Mouse (Mus musculus): ENCODE measurements around the gene Fbxo17. TPM values are rescaled to one million over a fixed set of nuclear protein-coding genes. Genes with fewer than 3 reads are reported as not detected.
"Not testable (repeated sequence)": the region's sequence is repeated elsewhere in the genome, so short reads cannot be mapped to it uniquely, and the experiment has no call there.

Gene Fbxo17
- 6.3 and 7.1 TPM in 2 replicates for polyA plus RNA-seq (2015; fragmentation: Nextera tagmentation; extraction: Ambion mirVana)

DNA sequence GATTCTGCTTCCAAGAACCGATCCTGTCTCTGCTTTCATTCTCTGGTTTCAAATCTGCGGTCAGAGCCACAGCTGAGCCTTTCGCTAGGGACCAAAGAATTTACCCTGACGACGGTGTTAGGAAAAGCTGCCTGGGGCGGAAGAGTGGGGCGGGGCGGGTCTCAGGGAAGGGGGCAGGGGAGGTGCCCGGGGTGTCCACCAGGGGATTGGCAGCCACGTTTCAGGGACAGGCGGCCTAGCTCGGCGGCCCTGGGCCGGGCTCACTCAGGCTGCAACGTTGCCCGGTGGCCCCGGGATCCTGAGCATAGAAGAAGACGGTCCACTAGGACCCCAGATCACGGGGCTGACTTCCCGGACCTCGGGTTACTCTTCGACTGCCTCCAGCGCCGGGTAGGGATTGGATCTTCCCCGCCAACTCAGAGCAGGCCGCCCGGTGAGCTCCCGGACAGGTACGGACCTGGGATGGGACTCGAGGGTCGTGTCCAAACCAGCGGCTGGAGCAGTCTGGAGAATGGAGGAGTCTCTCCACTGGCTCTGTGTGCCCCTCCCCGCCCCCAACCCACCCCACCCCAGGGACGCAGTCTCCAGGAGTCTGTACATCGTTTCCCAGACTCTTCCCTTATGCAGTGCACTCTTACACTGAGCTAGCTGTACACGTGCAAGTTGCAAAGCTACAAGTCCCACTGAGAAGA is at the start of gene Fbxo17:
TSS of gene Fbxo17 (plus strand) at position 215 of the 692 bp plus-strand sequence.
- Histone ChIP-seq H3K4me1 (replicated peaks) (peaks cover 19% of the 10 kb centered on the region), H3K36me3 (no peaks in the 10 kb centered on the region), H3K4me2 (peak within 1 kb of the TSS; percentile 67), H3K9ac (peak within 1 kb of the TSS; percentile 72), H3K4me3 (peak within 1 kb of the TSS; percentile 41), H3K27me3 (no peaks in the 10 kb centered on the region), H3K9me3 (no peaks in the 10 kb centered on the region), H3K27ac (replicated peaks) (peak within 1 kb of the TSS; percentile 33)
- WGBS, result 4% methylated on average over 34 of the region's 36 CpGs
- peak; percentile 45 for ATAC-seq (ENCODE audit: low read depth)

- Histone ChIP-seq H3K4me3 (no peak overlapping the region), H3K9ac (no peak overlapping the region), H3K4me2 (no peak overlapping the region), H3K27ac (replicated peaks) (no peak overlapping the region), H3K27me3 (no peaks in the 10 kb centered on the region), H3K4me1 (replicated peaks) (peaks cover 2% of the 10 kb centered on the region; the same call in 1 of the 2 replicates), H3K36me3 (no peaks in the 10 kb centered on the region), H3K9me3 (no peaks in the 10 kb centered on the region)
- ATAC-seq (ENCODE audit: low read depth), result no peak
- 76% methylated on average over 4 of the region's 4 CpGs for WGBS
Measured at GRCm38 (mm10) chr7:28671172-28671571, 45.4 kb upstream of the Fbxo17 start.

DNA sequence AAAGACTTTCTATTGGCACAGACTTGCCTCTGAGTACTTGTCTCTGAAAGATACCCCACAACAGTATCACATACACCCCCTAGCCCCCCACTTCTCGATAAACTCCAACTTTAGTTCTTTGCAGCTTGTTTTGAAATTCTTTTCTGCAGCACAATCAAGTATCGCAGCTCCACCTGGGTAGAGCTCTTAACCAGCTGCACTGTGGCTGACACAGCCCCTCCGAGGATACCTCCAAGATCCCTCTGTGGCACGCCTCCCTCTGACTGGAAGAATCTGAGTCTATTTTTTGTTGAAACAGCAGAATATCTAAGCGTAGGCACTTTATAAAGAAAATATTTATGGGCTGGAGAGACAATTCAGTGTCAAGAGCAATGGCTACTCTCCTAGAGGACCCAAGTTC is 44.3 kb upstream of the Fbxo17 start:
- Histone ChIP-seq H3K36me3 (no peaks in the 10 kb centered on the region), H3K4me1 (replicated peaks) (no peaks in the 10 kb centered on the region), H3K4me2 (no peak overlapping the region), H3K9ac (no peak overlapping the region), H3K27ac (replicated peaks) (no peak overlapping the region), H3K27me3 (no peaks in the 10 kb centered on the region), H3K9me3 (no peaks in the 10 kb centered on the region), H3K4me3 (no peak overlapping the region)
- no peak for ATAC-seq (ENCODE audit: low read depth)
- 88% methylated on average over 5 of the region's 5 CpGs for WGBS

- not testable (repeated sequence) for H3K36me3 ChIP-seq; H3K4me1 ChIP-seq (replicated peaks); H3K4me2 ChIP-seq; H3K27ac ChIP-seq (replicated peaks); H3K9ac ChIP-seq; H3K4me3 ChIP-seq; H3K9me3 ChIP-seq; H3K27me3 ChIP-seq; ATAC-seq (ENCODE audit: low read depth)
- 64% methylated on average over 5 of the region's 5 CpGs for WGBS
Measured at GRCm38 (mm10) chr7:28672786-28673185, 43.8 kb upstream of the Fbxo17 start.

GRCm38 (mm10) chr7:28674994-28675393 is 41.6 kb upstream of the Fbxo17 start:
- H3K4me2 ChIP-seq, result no peak overlapping the region
- no peak overlapping the region for H3K9ac ChIP-seq
- H3K4me3 ChIP-seq, result no peak overlapping the region
- H3K36me3 ChIP-seq, result no peaks in the 10 kb centered on the region
- 73% methylated on average over 9 of the region's 9 CpGs for WGBS
- no peaks in the 10 kb centered on the region for H3K27me3 ChIP-seq
- H3K4me1 ChIP-seq (replicated peaks), result no peaks in the 10 kb centered on the region
- ATAC-seq (ENCODE audit: low read depth), result no peak
- H3K27ac ChIP-seq (replicated peaks), result no peak overlapping the region
- no peaks in the 10 kb centered on the region for H3K9me3 ChIP-seq

DNA sequence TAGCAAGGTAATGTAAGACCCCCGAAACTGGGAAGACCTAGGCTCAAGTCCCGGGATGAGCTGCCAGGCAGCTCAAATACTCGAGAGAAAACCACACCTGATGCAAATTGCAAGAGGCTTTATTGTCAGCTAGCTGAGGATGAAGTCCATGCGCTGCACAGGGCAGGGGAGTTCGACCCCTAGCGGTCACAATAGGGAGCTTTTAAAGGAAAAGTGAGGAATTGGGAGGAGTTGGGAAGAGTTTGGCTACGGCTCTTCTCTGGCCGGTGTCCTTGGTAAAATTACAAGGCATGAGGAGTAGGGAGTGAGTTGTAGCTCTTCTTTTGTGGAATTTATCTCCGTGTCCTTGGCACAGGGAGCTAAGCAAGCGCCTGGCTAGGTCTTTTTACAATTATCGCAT is 40.9 kb upstream of the Fbxo17 start:
- H3K4me2 ChIP-seq, result no peak overlapping the region
- no peaks in the 10 kb centered on the region for H3K4me1 ChIP-seq (replicated peaks)
- no peak overlapping the region for H3K9ac ChIP-seq
- H3K4me3 ChIP-seq, result no peak overlapping the region
- no peak overlapping the region for H3K27ac ChIP-seq (replicated peaks)
- no peaks in the 10 kb centered on the region for H3K9me3 ChIP-seq
- WGBS, result 41% methylated on average over 11 of the region's 11 CpGs
- H3K27me3 ChIP-seq, result no peaks in the 10 kb centered on the region
- no peaks in the 10 kb centered on the region for H3K36me3 ChIP-seq
- no peak for ATAC-seq (ENCODE audit: low read depth)

- Histone ChIP-seq H3K27ac (replicated peaks) (no peak overlapping the region), H3K4me1 (replicated peaks) (no peaks in the 10 kb centered on the region), H3K9me3 (no peaks in the 10 kb centered on the region), H3K4me3 (no peak overlapping the region), H3K27me3 (no peaks in the 10 kb centered on the region), H3K4me2 (no peak overlapping the region), H3K36me3 (no peaks in the 10 kb centered on the region), H3K9ac (no peak overlapping the region)
- no peak for ATAC-seq (ENCODE audit: low read depth)
- WGBS, result 88% methylated on average over 13 of the region's 13 CpGs
Measured at GRCm38 (mm10) chr7:28676811-28677541, 39.6 kb upstream of the Fbxo17 start.

DNA sequence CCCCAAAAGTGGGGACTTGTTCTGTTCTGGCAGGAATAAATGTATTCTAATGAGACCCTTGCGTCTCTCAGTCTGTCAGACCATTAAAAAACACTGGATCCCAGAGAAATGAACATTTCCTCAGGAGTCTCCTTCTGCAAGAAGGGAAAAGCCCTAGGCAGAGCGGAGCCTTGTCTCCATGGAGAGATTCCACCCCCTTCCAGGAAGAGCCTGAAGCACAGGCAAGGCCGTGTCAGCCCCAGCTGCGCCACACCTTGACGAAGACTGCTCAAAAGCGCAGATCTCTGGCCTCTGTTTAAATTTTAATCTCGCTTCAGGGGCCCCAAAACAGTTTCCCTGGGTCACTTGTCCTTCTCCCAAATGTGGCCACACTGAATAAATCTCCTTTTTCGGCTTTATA is 39.0 kb upstream of the Fbxo17 start:
- no peak overlapping the region for H3K27ac ChIP-seq (replicated peaks)
- ATAC-seq (ENCODE audit: low read depth), result no peak
- no peaks in the 10 kb centered on the region for H3K36me3 ChIP-seq
- H3K9ac ChIP-seq, result no peak overlapping the region
- no peaks in the 10 kb centered on the region for H3K27me3 ChIP-seq
- H3K4me2 ChIP-seq, result no peak overlapping the region
- no peaks in the 10 kb centered on the region for H3K9me3 ChIP-seq
- WGBS, result 90% methylated on average over 8 of the region's 8 CpGs
- H3K4me3 ChIP-seq, result no peak overlapping the region
- no peaks in the 10 kb centered on the region for H3K4me1 ChIP-seq (replicated peaks)

DNA sequence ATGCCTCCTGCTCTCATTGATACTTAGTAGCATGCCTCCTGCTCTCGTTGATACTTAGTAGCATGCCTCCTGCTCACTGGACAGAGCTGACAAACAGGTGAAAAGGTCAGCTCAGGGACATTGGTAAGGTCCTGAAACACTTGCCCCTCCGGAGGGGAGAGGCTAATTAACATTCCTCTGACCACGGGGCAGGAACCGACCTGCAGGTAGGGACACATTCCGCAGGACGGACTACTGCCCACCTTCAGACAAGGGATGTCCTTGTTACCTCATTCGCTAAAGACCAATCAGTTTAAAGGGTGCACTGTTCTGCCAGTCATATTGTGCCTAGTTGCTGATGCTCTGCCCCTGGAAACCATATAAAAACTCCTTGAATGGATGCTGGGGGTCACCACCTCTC is 25.5 kb upstream of the Fbxo17 start:
- WGBS, result 76% methylated on average over 7 of the region's 7 CpGs
- H3K9ac ChIP-seq, result no peak overlapping the region

GRCm38 (mm10) chr7:28692545-28693320 is 23.9 kb upstream of the Fbxo17 start, which contains the start of gene Fbxo27:
Fbxo27 (plus strand) TSS chr7:28692849.
- no peaks in the 10 kb centered on the region for H3K9me3 ChIP-seq
- peaks cover 29% of the 10 kb centered on the region for H3K27me3 ChIP-seq
- H3K36me3 ChIP-seq, result no peaks in the 10 kb centered on the region
- H3K9ac ChIP-seq, result peak within 1 kb of the TSS; percentile 70
- H3K4me3 ChIP-seq, result peak within 1 kb of the TSS; percentile 58
- no peak within 1 kb of the TSS; the same call in 1 of the 2 replicates for H3K27ac ChIP-seq (replicated peaks)
- H3K4me2 ChIP-seq, result peak within 1 kb of the TSS; percentile 86
- WGBS, result 29% methylated on average over 27 of the region's 30 CpGs
- peak; percentile 58; the same call in 1 of the 2 replicates for ATAC-seq (ENCODE audit: low read depth)
- peaks cover 18% of the 10 kb centered on the region for H3K4me1 ChIP-seq (replicated peaks)

More for the DNA sequence above, 25.5 kb upstream of the Fbxo17 start:
- Histone ChIP-seq H3K27ac (replicated peaks) (no peak overlapping the region), H3K4me1 (replicated peaks) (peaks cover 18% of the 10 kb centered on the region), H3K4me3 (no peak overlapping the region), H3K9me3 (no peaks in the 10 kb centered on the region), H3K36me3 (no peaks in the 10 kb centered on the region), H3K27me3 (peaks cover 29% of the 10 kb centered on the region), H3K4me2 (no peak overlapping the region)
- no peak for ATAC-seq (ENCODE audit: low read depth)

- H3K4me2 ChIP-seq, result peak overlapping the region; percentile 86
- peak; percentile 85 for ATAC-seq (ENCODE audit: low read depth)
- H3K36me3 ChIP-seq, result no peaks in the 10 kb centered on the region
- peaks cover 29% of the 10 kb centered on the region for H3K27me3 ChIP-seq
- peaks cover 18% of the 10 kb centered on the region for H3K4me1 ChIP-seq (replicated peaks)
- peak overlapping the region; percentile 70 for H3K9ac ChIP-seq
- peak overlapping the region; percentile 58 for H3K4me3 ChIP-seq
- H3K9me3 ChIP-seq, result no peaks in the 10 kb centered on the region
- under 1% methylated on average over 38 of the region's 38 CpGs for WGBS
- no peak overlapping the region; the same call in 1 of the 2 replicates for H3K27ac ChIP-seq (replicated peaks)
Measured at GRCm38 (mm10) chr7:28693321-28693966, 23.2 kb upstream of the Fbxo17 start.
